Mouse (Mus musculus) central nervous system, embryonic 11.5 days (tissue): ENCODE results near the gene Olfr304. TPM values are rescaled to one million over a fixed set of nuclear protein-coding genes. Genes with fewer than 3 reads are reported as not detected.

Experiments used
- polyA plus RNA-seq: library from polyadenylated mRNA; depleted of rRNA; stranded (reverse); fragments of >200 nt; gene quantifications from 2 replicates; pipeline ENCODE4 v1.2.3, GENCODE M21; 2012; rRNA removed

Olfr304 gene
- polyA plus RNA-seq: not detected in 2 replicates

DNA sequence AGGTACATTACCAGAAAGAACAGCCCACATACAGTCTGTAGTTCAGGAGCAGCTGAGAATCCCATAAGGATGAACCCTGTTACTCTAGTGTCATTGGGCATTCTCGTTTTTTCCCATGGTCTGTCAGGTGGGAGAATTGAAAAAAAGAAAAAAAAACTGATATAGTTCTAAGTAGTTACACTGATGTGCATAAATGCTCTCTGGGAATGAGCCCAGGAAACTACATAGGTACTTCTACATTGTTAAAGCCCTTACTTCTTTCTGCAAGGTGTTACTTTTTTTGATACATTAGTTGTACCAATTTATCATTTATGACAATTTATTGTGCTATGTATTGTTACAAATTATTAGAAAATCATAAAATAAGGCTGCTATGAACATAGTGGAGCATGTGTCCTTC is at the start of gene Olfr304:
Olfr304 (minus strand) TSS at position 101 of the 400 bp plus-strand sequence.

DNA sequence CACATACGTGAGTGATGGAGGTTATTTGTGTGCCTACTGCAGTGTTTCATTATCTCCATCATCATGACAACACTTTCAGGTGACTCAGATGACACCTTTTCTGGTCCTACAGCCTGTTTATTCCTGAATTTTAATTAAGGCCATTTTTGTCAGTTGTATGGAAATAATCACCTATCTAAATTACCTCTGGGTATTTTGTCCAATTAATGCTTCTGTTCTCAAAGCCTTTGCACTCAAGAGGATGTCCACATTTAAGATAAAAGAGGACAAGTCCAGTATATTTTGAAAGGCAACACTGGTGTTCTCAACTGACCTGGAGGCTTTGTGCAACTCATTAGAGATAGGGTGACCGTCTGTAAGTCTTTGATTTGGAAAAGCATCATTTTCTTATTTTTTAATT is 17.1 kb upstream of the Olfr304 start, which contains the start of gene Olfr301:
Olfr301 (plus strand) TSS at position 301 of the 400 bp plus-strand sequence.

DNA sequence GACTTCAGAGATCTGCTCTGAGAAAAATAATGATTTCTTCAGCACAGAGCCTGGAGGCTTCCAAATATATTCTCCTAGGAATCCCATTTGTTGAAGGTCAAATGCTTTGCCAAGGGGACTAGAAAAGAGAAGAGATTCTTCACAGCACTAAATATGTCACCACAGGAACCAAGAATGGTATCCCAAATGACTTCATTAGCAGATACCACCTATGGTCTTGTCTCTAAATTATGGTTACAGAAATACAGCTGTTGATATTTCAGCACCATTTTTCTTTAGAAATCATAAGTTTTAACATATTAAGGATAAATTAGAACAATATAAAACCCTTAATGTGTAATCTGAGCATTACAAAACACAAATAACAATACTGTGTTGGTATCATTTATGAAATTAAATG is 11.2 kb upstream of the Olfr304 start, which contains the start of gene Olfr303:
Olfr303 (minus strand) TSS at position 101 of the 400 bp plus-strand sequence.

DNA sequence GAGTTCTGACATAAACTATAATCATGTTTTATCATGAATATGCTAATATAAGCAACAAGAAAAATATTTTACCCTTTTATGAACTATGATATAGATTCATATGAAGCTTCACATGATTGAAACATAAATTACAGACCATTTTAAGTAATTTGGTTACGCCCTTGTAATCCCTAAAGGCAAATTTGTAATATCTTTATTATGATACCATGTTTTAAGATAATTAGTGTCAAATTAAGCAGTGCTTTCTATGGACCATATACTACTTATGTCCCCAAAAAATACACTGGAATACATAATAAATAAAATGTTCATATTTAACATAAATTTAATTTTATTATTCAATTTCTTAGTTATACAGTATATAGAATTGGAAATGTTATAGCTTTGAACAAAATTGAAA is 19.6 kb downstream of the Olfr304 start, which contains the start of gene Olfr305:
Olfr305 (minus strand) TSS at position 101 of the 400 bp plus-strand sequence.

DNA sequence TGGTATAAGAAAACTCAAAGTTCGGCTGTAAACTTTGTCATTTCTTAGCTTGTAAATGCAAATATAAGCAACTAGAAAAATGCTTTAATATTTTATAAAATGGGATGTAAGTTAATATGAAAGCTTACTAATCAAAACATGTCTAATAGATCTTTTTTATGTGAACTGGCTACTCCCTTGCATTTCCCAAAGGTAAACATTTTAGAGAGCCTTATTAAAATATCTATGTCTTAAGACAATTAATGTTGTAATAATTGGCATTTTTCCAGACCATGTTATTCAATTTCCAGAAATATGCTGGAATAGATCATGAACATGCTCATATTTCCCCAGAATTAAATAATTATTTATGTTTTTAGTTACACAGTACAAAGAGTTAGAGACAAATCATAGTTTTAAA is 49.0 kb downstream of the Olfr304 start, which contains the start of gene Olfr307:
Olfr307 (minus strand) TSS at position 101 of the 400 bp plus-strand sequence.

Other genes with a start within 250 kb of the Olfr304 start
- gene Vmn2r75, start 214.9 kb downstream of the Olfr304 start, polyA plus RNA-seq: not detected in 2 replicates
- not detected in 2 replicates for gene Vmn2r76, start 140.3 kb downstream of the Olfr304 start, polyA plus RNA-seq
- not detected in 2 replicates for gene Olfr310, start 109.5 kb downstream of the Olfr304 start, polyA plus RNA-seq
- gene Olfr309, start 73.0 kb downstream of the Olfr304 start, polyA plus RNA-seq: not detected in 2 replicates
- not detected in 2 replicates for gene Olfr308, start 61.0 kb downstream of the Olfr304 start, polyA plus RNA-seq
- not detected in 2 replicates for gene Olfr307, start 49.1 kb downstream of the Olfr304 start, polyA plus RNA-seq
- not detected in 2 replicates for gene Olfr305, start 19.7 kb downstream of the Olfr304 start, polyA plus RNA-seq
- not detected in 2 replicates for gene Olfr303, start 11.1 kb upstream of the Olfr304 start, polyA plus RNA-seq
- not detected in 2 replicates for gene Olfr301, start 17.2 kb upstream of the Olfr304 start, polyA plus RNA-seq
- not detected in 2 replicates for gene Olfr299, start 73.3 kb upstream of the Olfr304 start, polyA plus RNA-seq
- gene Olfr298, start 105.8 kb upstream of the Olfr304 start, polyA plus RNA-seq: not detected in 2 replicates
- gene Olfr297, start 133.3 kb upstream of the Olfr304 start, polyA plus RNA-seq: not detected in 2 replicates
- not detected in 2 replicates for gene Olfr295, start 197.2 kb upstream of the Olfr304 start, polyA plus RNA-seq
- not detected in 2 replicates for gene Olfr294, start 230.0 kb upstream of the Olfr304 start, polyA plus RNA-seq